Mouse (Mus musculus) cerebellum, adult 8-10 months (tissue): ENCODE measurements around the gene Gpm6b.

ENCODE experiments used
- DNase-seq: peaks from one replicate; pipeline ENCODE4 v3.0.0; 2022

The Gpm6b gene

GRCm38 (mm10) chrX:166359927-166360440 lies 121.3 kb downstream of the Gpm6b start:
- no peak for DNase-seq

- no peak for DNase-seq
Observed at GRCm38 (mm10) chrX:166360455-166360854, 121.7 kb downstream of the Gpm6b start.

GRCm38 (mm10) chrX:166365458-166366213 lies 126.9 kb downstream of the Gpm6b start:
- no peak for DNase-seq

- no peak for DNase-seq
Observed at GRCm38 (mm10) chrX:166376681-166377328, 138.1 kb downstream of the Gpm6b start.

GRCm38 (mm10) chrX:166378652-166379051 lies 139.9 kb downstream of the Gpm6b start:
- no peak for DNase-seq

GRCm38 (mm10) chrX:166383606-166384005 lies 144.9 kb downstream of the Gpm6b start:
- DNase-seq, result no peak

GRCm38 (mm10) chrX:166384935-166385334 lies 146.2 kb downstream of the Gpm6b start:
- DNase-seq, result no peak

GRCm38 (mm10) chrX:166386656-166387055 lies 147.9 kb downstream of the Gpm6b start:
- no peak for DNase-seq

GRCm38 (mm10) chrX:166393753-166394152 lies 155.0 kb downstream of the Gpm6b start:
- no peak for DNase-seq

GRCm38 (mm10) chrX:166407865-166408264 lies 169.2 kb downstream of the Gpm6b start:
- no peak for DNase-seq

- peak; percentile 32 for DNase-seq
Observed at GRCm38 (mm10) chrX:166416196-166416595, 177.5 kb downstream of the Gpm6b start.

GRCm38 (mm10) chrX:166434812-166435211 lies 196.1 kb downstream of the Gpm6b start:
- no peak for DNase-seq
